Mouse (Mus musculus) lung, embryonic 14.5 days (tissue): ENCODE measurements around the gene Cd300lg. TPM values are rescaled to one million over a fixed set of nuclear protein-coding genes. Genes with fewer than 3 reads are reported as not detected.

Experiments
- ATAC-seq: fragments of 200-750 bp; cut with Nextera tagmentation; 2 replicates; pipeline ENCODE4 v1.8.0; 2017; ENCODE audit warnings: mild to moderate bottlenecking, moderate TSS enrichment, moderate library complexity; ENCODE audit not compliant: insufficient read depth
- DNase-seq: peaks from one replicate; pipeline ENCODE4 v3.0.0-alpha.2; 2015
- H3K27ac ChIP-seq: fragments of 300-500 bp; sonication (generic); 2 replicates; pipeline ENCODE4 v1.5.1; 2014; ENCODE audit warnings: low read depth, mild to moderate bottlenecking, moderate library complexity
- H3K27me3 ChIP-seq: fragments of 300-500 bp; sonication (generic); 2 replicates; pipeline ENCODE4 v1.6.1; 2014; ENCODE audit warnings: low read length, control low read depth; ENCODE audit not compliant: insufficient read depth
- H3K36me3 ChIP-seq: fragments of 300-500 bp; sonication (generic); 2 replicates; pipeline ENCODE4 v1.6.1; 2014; ENCODE audit warnings: control low read depth; ENCODE audit not compliant: insufficient read depth
- H3K4me1 ChIP-seq: fragments of 300-500 bp; sonication (generic); 2 replicates; pipeline ENCODE4 v1.6.1; 2014; ENCODE audit warnings: antibody characterized with exemption, control low read depth; ENCODE audit not compliant: insufficient read depth
- H3K4me2 ChIP-seq: fragments of 300-500 bp; sonication (generic); 2 replicates; pipeline ENCODE4 v1.6.1; 2014; ENCODE audit warnings: mild to moderate bottlenecking
- H3K4me3 ChIP-seq: fragments of 300-500 bp; sonication (generic); 2 replicates; pipeline ENCODE4 v1.5.1; 2014; ENCODE audit warnings: low read depth, low read length
- H3K9ac ChIP-seq: fragments of 300-500 bp; sonication (generic); 2 replicates; pipeline ENCODE4 v1.6.1; 2014
- H3K9me3 ChIP-seq: fragments of 300-500 bp; sonication (generic); 2 replicates; pipeline ENCODE4 v1.6.1; 2016; ENCODE audit warnings: low read depth, low read length, control low read depth
- CTCF ChIP-seq: IDR thresholded peaks from 2 replicates; pipeline ENCODE4 v1.5.1; 2016; ENCODE audit warnings: antibody characterized with exemption, low read depth
- WGBS: fragments of 180-500 bp; shearing (Covaris S2); extraction: QIAGEN DNeasy Blood & Tissue Kit; methylation state at CpG from one replicate; pipeline ENCODE4 v1.1.7; 2014; 5-methylcytosine and 5-hydroxymethylcytosine counted together
- polyA plus RNA-seq: library from polyadenylated mRNA; unstranded; fragments of >200 nt; fragmentation: Nextera tagmentation; extraction: Ambion mirVana; gene quantifications from 2 replicates; pipeline ENCODE4 v1.2.1, GENCODE M21; 2014

Cd300lg gene
- polyA plus RNA-seq, 1 experiment from 2014 or later: 0.17 TPM

DNA sequence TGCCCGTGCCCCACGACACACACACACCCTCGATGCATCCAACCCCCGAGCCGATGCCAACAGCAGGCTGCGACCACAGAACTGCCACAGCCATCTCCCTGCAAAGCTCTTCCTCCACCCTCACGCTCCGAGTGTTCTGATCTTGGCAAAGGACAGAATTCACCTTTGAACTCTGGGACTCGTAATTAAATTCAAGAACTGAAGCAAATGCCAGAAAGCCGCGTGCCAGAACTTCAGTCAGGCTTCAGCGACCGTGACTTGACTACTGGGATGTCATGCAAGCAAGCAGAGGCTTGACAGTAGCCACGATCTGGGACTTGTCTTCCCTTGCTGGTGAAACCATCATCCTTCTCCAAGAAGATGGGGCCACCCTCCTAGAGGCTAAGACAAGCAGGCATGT lies 32.4 kb downstream of the Cd300lg start:
- 78% methylated on average over 14 of the region's 14 CpGs for WGBS
- H3K4me1 ChIP-seq: 0 out of 2 replicates have a peak, but pooled peaks cover 3% of the 10 kb centered on the region
- no peak for TF ChIP-seq CTCF

DNA sequence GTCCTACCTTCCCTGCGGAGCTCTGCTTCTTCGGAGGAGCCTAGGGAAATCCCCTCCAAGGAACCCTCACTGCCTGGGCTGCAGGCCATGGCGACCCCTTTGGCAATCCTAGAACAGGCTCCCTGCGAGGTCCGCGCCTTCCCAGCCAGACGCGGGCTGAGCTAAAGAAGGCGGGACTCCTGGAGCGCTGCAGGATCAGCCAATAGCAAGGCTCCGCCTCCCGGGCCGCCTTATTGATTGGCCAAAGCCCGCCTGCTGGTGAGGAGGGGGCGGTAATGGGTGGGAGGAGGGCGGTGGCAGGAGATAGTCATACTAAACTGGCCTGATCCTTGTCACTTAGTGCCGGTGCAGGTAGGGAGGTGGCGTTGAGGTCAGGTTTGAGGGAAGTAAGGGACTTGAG lies 41.0 kb downstream of the Cd300lg start:
- 0 out of 2 replicates have a peak, but pooled peaks cover 5% of the 10 kb centered on the region for H3K36me3 ChIP-seq
- H3K4me1 ChIP-seq: peaks cover 7% of the 10 kb centered on the region; the same call in 1 of the 2 replicates
- ATAC-seq (peak; percentile 90), DNase-seq (peak; percentile 94)
- peak overlapping the region; percentile 39 for H3K4me3 ChIP-seq
- WGBS: under 1% methylated on average over 18 of the region's 18 CpGs
- H3K4me2 ChIP-seq: peak overlapping the region; percentile 94
- no peaks in the 10 kb centered on the region for H3K9me3 ChIP-seq
- H3K27me3 ChIP-seq: no peaks in the 10 kb centered on the region
- H3K9ac ChIP-seq: peak overlapping the region; percentile 48
- H3K27ac ChIP-seq: no peak overlapping the region
- no peak for TF ChIP-seq CTCF

More for the DNA sequence above, 32.4 kb downstream of the Cd300lg start:
- Histone ChIP-seq H3K27ac (no peak overlapping the region), H3K9me3 (no peaks in the 10 kb centered on the region), H3K4me2 (no peak overlapping the region), H3K9ac (no peak overlapping the region), H3K36me3 (peaks cover 5% of the 10 kb centered on the region; the same call in 1 of the 2 replicates), H3K27me3 (no peaks in the 10 kb centered on the region), H3K4me3 (no peak overlapping the region)
- no peak for ATAC-seq
- no peak for DNase-seq

DNA sequence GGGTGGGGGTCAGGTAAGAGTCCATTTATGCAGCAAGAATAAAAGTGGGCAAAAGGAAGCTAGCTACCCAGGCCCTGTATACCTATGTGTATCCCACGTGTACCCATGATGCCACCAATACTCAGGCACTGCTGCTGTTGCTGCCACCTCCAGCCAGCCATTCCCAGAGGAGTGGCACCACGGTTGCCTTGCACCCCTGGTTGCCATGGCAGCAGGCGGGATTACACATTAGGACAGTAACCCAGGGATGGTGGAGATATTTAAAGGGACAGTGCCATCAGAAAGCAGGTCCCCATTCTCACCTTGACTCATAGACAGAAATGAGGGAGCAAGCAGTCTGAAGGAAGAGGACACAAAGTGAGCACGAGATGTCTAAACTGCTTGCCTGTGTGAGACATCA lies 41.9 kb downstream of the Cd300lg start:
- H3K9me3 ChIP-seq: no peaks in the 10 kb centered on the region
- H3K27ac ChIP-seq: no peak overlapping the region
- no peak overlapping the region for H3K4me2 ChIP-seq
- DNase-seq: no peak
- H3K4me1 ChIP-seq: peaks cover 7% of the 10 kb centered on the region; the same call in 1 of the 2 replicates
- no peak overlapping the region for H3K9ac ChIP-seq
- no peak for TF ChIP-seq CTCF
- WGBS: 56% methylated on average over 4 of the region's 4 CpGs
- no peak for ATAC-seq
- H3K27me3 ChIP-seq: no peaks in the 10 kb centered on the region
- 0 out of 2 replicates have a peak, but pooled peaks cover 3% of the 10 kb centered on the region for H3K36me3 ChIP-seq
- H3K4me3 ChIP-seq: no peak overlapping the region

DNA sequence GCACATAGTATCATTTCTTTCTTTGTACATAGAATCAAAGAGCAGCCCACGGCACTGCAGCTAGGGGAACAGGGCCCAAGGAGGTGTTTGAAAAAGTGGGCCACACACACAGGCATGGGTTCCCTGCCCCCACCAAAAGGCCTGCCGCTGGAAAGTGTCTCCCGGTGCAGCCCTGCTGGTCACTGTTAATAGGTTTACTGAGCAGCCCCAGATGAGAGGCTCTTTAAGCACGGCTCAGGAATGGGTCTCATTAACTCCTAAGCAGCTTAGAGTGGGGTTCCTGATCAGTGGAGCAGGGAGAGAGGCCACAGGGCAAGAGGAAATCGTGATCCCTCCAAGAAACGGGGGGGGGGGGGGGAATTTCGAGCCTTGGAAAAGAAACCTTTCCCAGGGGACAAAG lies 42.9 kb downstream of the Cd300lg start:
- Histone ChIP-seq H3K4me2 (no peak overlapping the region), H3K9me3 (no peaks in the 10 kb centered on the region), H3K9ac (no peak overlapping the region), H3K36me3 (no peaks in the 10 kb centered on the region), H3K27me3 (no peaks in the 10 kb centered on the region), H3K4me1 (peaks cover 11% of the 10 kb centered on the region), H3K4me3 (no peak overlapping the region), H3K27ac (no peak overlapping the region)
- 50% methylated on average over 7 of the region's 7 CpGs for WGBS
- ATAC-seq (no peak), DNase-seq (no peak)
- TF ChIP-seq CTCF: no peak

DNA sequence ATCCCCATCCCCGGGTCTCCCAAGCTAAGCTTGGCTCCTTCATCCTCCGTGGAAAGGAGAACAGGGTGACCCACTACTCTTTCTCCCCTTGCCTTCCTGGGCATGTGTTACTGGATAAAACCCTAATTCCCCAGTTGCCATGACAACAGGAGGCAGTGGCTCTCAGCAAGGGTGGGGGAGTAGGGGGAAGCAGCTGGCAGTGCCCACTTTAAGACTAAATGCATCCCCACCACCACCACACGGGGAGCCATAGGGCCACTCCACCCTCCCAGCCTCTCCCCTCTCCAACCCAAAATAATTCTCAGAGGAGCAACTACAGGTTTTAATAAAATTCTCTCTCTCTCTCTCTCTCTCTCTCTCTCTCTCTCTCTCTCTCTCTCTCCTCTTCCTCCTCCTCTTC lies 45.0 kb downstream of the Cd300lg start:
- Histone ChIP-seq H3K27ac (0 out of 2 replicates have a peak overlapping the region, but pooled peaks have one; percentile 85), H3K4me1 (peaks cover 11% of the 10 kb centered on the region), H3K4me3 (peak overlapping the region; percentile 68; the same call in 1 of the 2 replicates), H3K4me2 (peak overlapping the region; percentile 95), H3K9me3 (no peaks in the 10 kb centered on the region), H3K27me3 (no peaks in the 10 kb centered on the region), H3K9ac (peak overlapping the region; percentile 56; the same call in 1 of the 2 replicates), H3K36me3 (no peaks in the 10 kb centered on the region)
- no peak for ATAC-seq
- TF ChIP-seq CTCF: peak; percentile 39
- DNase-seq: peak; percentile 29
- WGBS: 10% methylated on average over 3 of the region's 3 CpGs

DNA sequence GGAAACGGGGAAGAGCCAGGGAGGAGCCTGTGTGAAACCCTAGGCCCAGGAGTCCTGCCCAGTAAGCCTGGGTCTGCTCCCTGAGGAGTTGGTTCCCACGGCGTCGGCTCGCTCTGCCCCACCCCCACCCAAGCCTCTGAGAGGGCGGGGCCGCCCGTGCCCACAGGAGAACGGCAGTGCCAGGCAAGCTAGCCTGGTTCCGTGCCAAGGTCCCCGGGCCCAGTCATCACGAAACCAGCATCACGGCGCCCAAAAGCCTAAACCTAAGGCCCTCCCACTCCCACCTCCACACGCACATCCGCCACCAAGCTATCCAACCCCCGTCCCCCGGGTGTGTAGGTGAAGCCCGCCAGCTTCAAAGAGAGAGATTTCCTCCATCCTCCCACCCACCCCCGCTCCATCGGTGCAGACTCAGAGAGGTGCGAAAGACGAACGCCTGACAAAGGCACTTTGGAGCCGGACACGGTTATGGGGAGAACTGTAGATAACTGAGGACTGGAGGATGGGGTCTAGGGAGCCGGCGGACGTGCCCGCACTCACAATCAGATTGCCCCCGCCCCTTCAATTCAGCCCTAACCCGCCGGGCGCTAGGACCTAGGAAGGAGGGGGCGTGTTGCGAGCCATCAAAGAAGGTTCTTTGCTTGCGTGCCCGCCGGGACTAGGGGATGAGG lies 45.9 kb downstream of the Cd300lg start:
- peak; percentile 92 for DNase-seq
- Histone ChIP-seq H3K4me3 (peak overlapping the region; percentile 68), H3K9me3 (no peaks in the 10 kb centered on the region), H3K4me2 (peak overlapping the region; percentile 95), H3K36me3 (no peaks in the 10 kb centered on the region), H3K4me1 (peaks cover 11% of the 10 kb centered on the region), H3K27ac (peak overlapping the region; percentile 85), H3K27me3 (no peaks in the 10 kb centered on the region), H3K9ac (peak overlapping the region; percentile 56)
- peak; percentile 84 for ATAC-seq
- under 1% methylated on average over 39 of the region's 39 CpGs for whole genome bisulfite sequencing
- TF ChIP-seq CTCF: no peak
